Comparison of ENCODE assay signal across 21 mouse cellular contexts in the genomic region with DNA sequence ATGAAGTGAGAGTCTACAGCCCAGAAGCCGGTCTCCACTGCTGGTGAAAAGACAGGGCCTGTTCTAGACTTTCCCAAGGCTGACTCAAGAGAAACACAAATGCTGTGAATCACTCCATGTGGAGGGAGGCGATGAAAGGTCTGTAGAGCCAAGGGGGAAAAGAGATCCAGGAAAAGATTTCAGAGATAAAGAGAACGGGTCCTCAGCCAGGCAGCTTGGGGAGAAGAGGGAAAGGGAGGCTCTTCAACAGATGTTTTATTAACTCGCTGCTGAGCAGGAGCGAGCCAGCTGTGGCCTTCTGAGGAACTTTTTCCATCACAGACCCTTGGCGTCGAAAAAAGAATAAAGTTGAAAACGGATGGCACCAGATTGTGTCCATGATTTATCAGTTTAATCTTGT.
DNase-seq lines count a peak whose midpoint lies in the region; ATAC-seq and TF ChIP-seq lines count a peak whose summit lies in the region.
"Had no signal": no experiment of that assay in that cellular context is flagged by ENCODE, and none has a peak within 500 bp of the region (broad histone marks: within the 10 kb centered on the region; RNA-seq: fewer than 3 reads in every experiment).

No protein-coding gene starts in this region.

- H3K4me3 ChIP-seq in limb, embryonic 14.5 days (replicated peaks; ENCODE audit: low read length) = no peak overlapping the region
- H3K4me3 ChIP-seq in limb, embryonic 10.5 days = no peak overlapping the region
- H3K4me3 ChIP-seq in heart, embryonic 15.5 days = no peak overlapping the region
- H3K4me3 ChIP-seq in stomach, embryonic 16.5 days (replicated peaks; ENCODE audit: low read length) = no peak overlapping the region
- H3K4me3 ChIP-seq in forebrain, embryonic 16.5 days (replicated peaks; ENCODE audit: low read length) = no peak overlapping the region
- H3K4me3 ChIP-seq: embryonic facial prominence, embryonic 12.5 days; heart, embryonic 13.5 days; liver, embryonic 12.5 days; lung, embryonic 15.5 days; midbrain, embryonic 12.5 days; myocyte; neural tube, embryonic 15.5 days had no signal

- H3K36me3 ChIP-seq in limb, embryonic 14.5 days (ENCODE audit: control insufficient read depth, insufficient read depth, low read length) = no peaks in the 10 kb centered on the region
- H3K36me3 ChIP-seq in limb, embryonic 10.5 days = no peaks in the 10 kb centered on the region
- no peaks in the 10 kb centered on the region for H3K36me3 ChIP-seq in heart, embryonic 15.5 days
- no peaks in the 10 kb centered on the region for H3K36me3 ChIP-seq in stomach, embryonic 16.5 days (ENCODE audit: control insufficient read depth, insufficient read depth, low read length)
- H3K36me3 ChIP-seq in forebrain, embryonic 16.5 days (ENCODE audit: control insufficient read depth, insufficient read depth) = no peaks in the 10 kb centered on the region
- H3K36me3 ChIP-seq: embryonic facial prominence, embryonic 12.5 days; heart, embryonic 13.5 days; liver, embryonic 12.5 days; lung, embryonic 15.5 days; midbrain, embryonic 12.5 days; neural tube, embryonic 15.5 days had no signal

- DNase-seq in limb, embryonic 14.5 days (ENCODE audit: low spot score) = peak; percentile 65
- DNase-seq in limb, embryonic 10.5 days (ENCODE audit: low spot score) = no peak
- DNase-seq in urinary bladder, postnatal 14 days (ENCODE audit: low spot score) = peak; percentile 19
- no peak for DNase-seq in urinary bladder, postnatal 4 days (ENCODE audit: low spot score in 2 of 2)
- DNase-seq: adrenal gland, postnatal 25 days; B cell, adult 2 months; cerebellum, adult 8-10 months; retina, postnatal 1 day had no signal

- H3K4me1 ChIP-seq in limb, embryonic 14.5 days (ENCODE audit: control insufficient read depth, insufficient read depth, low read length) = peaks cover 10% of the 10 kb centered on the region
- peaks cover 3% of the 10 kb centered on the region; the same call in 1 of the 2 replicates for H3K4me1 ChIP-seq in limb, embryonic 10.5 days
- no peaks in the 10 kb centered on the region for H3K4me1 ChIP-seq in heart, embryonic 15.5 days (replicated peaks)
- H3K4me1 ChIP-seq in stomach, embryonic 16.5 days (ENCODE audit: control insufficient read depth, insufficient read depth, low read length) = no peaks in the 10 kb centered on the region; the same call in 1 of the 2 replicates
- H3K4me1 ChIP-seq in forebrain, embryonic 16.5 days (replicated peaks; ENCODE audit: control insufficient read depth, insufficient read depth, low read length) = no peaks in the 10 kb centered on the region
- H3K4me1 ChIP-seq: embryonic facial prominence, embryonic 12.5 days; heart, embryonic 13.5 days; liver, embryonic 12.5 days; midbrain, embryonic 12.5 days; neural tube, embryonic 15.5 days had no signal

- no peak for ATAC-seq in limb, embryonic 14.5 days (ENCODE audit: low FRiP score, low read depth)
- 0 out of 2 replicates have a peak, but pooled peaks have one; percentile 31 for ATAC-seq in heart, embryonic 15.5 days (replicated peaks; ENCODE audit: insufficient number of reproducible peaks, insufficient read depth, low FRiP score, low read depth)
- ATAC-seq in stomach, embryonic 16.5 days (ENCODE audit: insufficient read depth, low FRiP score) = no peak
- ATAC-seq in forebrain, embryonic 16.5 days = no peak
- ATAC-seq in monocyte, adult 5-6 weeks (replicated peaks; ENCODE audit: insufficient number of reproducible peaks, low FRiP score, low TSS enrichment, poor library complexity, severe bottlenecking) = no peak
- ATAC-seq: intestine, embryonic 16.5 days; liver, embryonic 12.5 days had no signal

- H3K9ac ChIP-seq in limb, embryonic 14.5 days (ENCODE audit: low read depth, low read length, severe bottlenecking) = no peak overlapping the region
- H3K9ac ChIP-seq in heart, embryonic 15.5 days = no peak overlapping the region
- no peak overlapping the region for H3K9ac ChIP-seq in stomach, embryonic 16.5 days (ENCODE audit: low read length)
- H3K9ac ChIP-seq in forebrain, embryonic 16.5 days (replicated peaks; ENCODE audit: low read depth, low read length) = no peak overlapping the region
- H3K9ac ChIP-seq: embryonic facial prominence, embryonic 12.5 days; heart, embryonic 13.5 days; hindbrain, embryonic 14.5 days; liver, embryonic 12.5 days; lung, embryonic 15.5 days; midbrain, embryonic 12.5 days; neural tube, embryonic 15.5 days had no signal

- no peak for TF ChIP-seq POLR2A in limb, embryonic 14.5 days (IDR thresholded peaks at IDR 0.05; ENCODE audit: borderline replicate concordance, extremely low read depth, insufficient read depth, insufficient read length)

- H3K27ac ChIP-seq in limb, embryonic 14.5 days (replicated peaks; ENCODE audit: low read depth, low read length) = no peak overlapping the region
- H3K27ac ChIP-seq in limb, embryonic 10.5 days = no peak overlapping the region
- no peak overlapping the region for H3K27ac ChIP-seq in heart, embryonic 15.5 days
- 0 out of 2 replicates have a peak overlapping the region, but pooled peaks have one; percentile 3 for H3K27ac ChIP-seq in stomach, embryonic 16.5 days (ENCODE audit: low read length)
- no peak overlapping the region for H3K27ac ChIP-seq in forebrain, embryonic 16.5 days (ENCODE audit: low read length)
- H3K27ac ChIP-seq: embryonic facial prominence, embryonic 12.5 days; heart, embryonic 13.5 days; hindbrain, embryonic 14.5 days; liver, embryonic 12.5 days; lung, embryonic 15.5 days; midbrain, embryonic 12.5 days; neural tube, embryonic 15.5 days had no signal

- H3K4me2 ChIP-seq in limb, embryonic 14.5 days (replicated peaks; ENCODE audit: low read depth, low read length, severe bottlenecking) = no peak overlapping the region
- H3K4me2 ChIP-seq in heart, embryonic 15.5 days = no peak overlapping the region
- no peak overlapping the region for H3K4me2 ChIP-seq in stomach, embryonic 16.5 days (ENCODE audit: low read depth, low read length)
- H3K4me2 ChIP-seq in forebrain, embryonic 16.5 days (ENCODE audit: low read length) = no peak overlapping the region
- H3K4me2 ChIP-seq: embryonic facial prominence, embryonic 12.5 days; heart, embryonic 13.5 days; hindbrain, embryonic 14.5 days; liver, embryonic 12.5 days; lung, embryonic 15.5 days; midbrain, embryonic 12.5 days; neural tube, embryonic 15.5 days had no signal

- 74% methylated on average over 8 of the region's 8 CpGs for WGBS in limb, embryonic 14.5 days
- WGBS in limb, embryonic 10.5 days = 84% methylated on average over 8 of the region's 8 CpGs
- WGBS in heart, embryonic 15.5 days = 65% methylated on average over 8 of the region's 8 CpGs
- WGBS in stomach, embryonic 16.5 days = 60% methylated on average over 8 of the region's 8 CpGs
- WGBS in forebrain, embryonic 16.5 days = 89% methylated on average over 8 of the region's 8 CpGs

- no peaks in the 10 kb centered on the region for H3K9me3 ChIP-seq in limb, embryonic 14.5 days (ENCODE audit: control insufficient read depth, low read length)
- no peaks in the 10 kb centered on the region for H3K9me3 ChIP-seq in limb, embryonic 10.5 days (replicated peaks)
- H3K9me3 ChIP-seq in heart, embryonic 15.5 days (replicated peaks) = no peaks in the 10 kb centered on the region
- H3K9me3 ChIP-seq in stomach, embryonic 16.5 days (replicated peaks; ENCODE audit: control insufficient read depth, low read length) = no peaks in the 10 kb centered on the region
- no peaks in the 10 kb centered on the region for H3K9me3 ChIP-seq in forebrain, embryonic 16.5 days (ENCODE audit: control insufficient read depth, low read length)
- H3K9me3 ChIP-seq: embryonic facial prominence, embryonic 12.5 days; heart, embryonic 13.5 days; lung, embryonic 15.5 days; midbrain, embryonic 12.5 days; neural tube, embryonic 15.5 days had no signal

- H3K27me3 ChIP-seq in limb, embryonic 14.5 days (ENCODE audit: control insufficient read depth, insufficient read depth, low read length) = no peaks in the 10 kb centered on the region
- H3K27me3 ChIP-seq in limb, embryonic 10.5 days (ENCODE audit: low read depth, poor library complexity, severe bottlenecking) = no peaks in the 10 kb centered on the region
- H3K27me3 ChIP-seq in heart, embryonic 15.5 days = no peaks in the 10 kb centered on the region
- H3K27me3 ChIP-seq in stomach, embryonic 16.5 days (ENCODE audit: control insufficient read depth, insufficient read depth, low read length) = no peaks in the 10 kb centered on the region
- H3K27me3 ChIP-seq in forebrain, embryonic 16.5 days (replicated peaks; ENCODE audit: control insufficient read depth, insufficient read depth, low read length) = no peaks in the 10 kb centered on the region
- H3K27me3 ChIP-seq: embryonic facial prominence, embryonic 12.5 days; heart, embryonic 13.5 days; liver, embryonic 12.5 days; lung, embryonic 15.5 days; neural tube, embryonic 15.5 days had no signal

Comparison
In these comparisons a context has a peak if more than half of its experiments do, and no peak if none do; other contexts are left out.
1. DNase-seq: peak in limb, embryonic 14.5 days (single experiment) and urinary bladder, postnatal 14 days (single experiment); none in limb, embryonic 10.5 days (single experiment) and urinary bladder, postnatal 4 days (0 of 2).